Mouse (Mus musculus) liver, embryonic 14.5 days (tissue): ENCODE data around the gene Pgd. TPM values are rescaled to one million over a fixed set of nuclear protein-coding genes. Genes with fewer than 3 reads are reported as not detected.
"Not testable (repeated sequence)": the region's sequence is repeated elsewhere in the genome, so short reads cannot be mapped to it uniquely, and the experiment has no call there.

ENCODE experiments used
- ATAC-seq: fragments of 200-750 bp; cut with Nextera tagmentation; 2 replicates; pipeline ENCODE4 v1.8.0; 2017; ENCODE audit warnings: moderate number of reproducible peaks, mild to moderate bottlenecking, moderate library complexity; ENCODE audit not compliant: insufficient read depth
- DNase-seq, 3 experiments: peaks; one replicate each; pipeline ENCODE4 v3.0.0-alpha.2; 2012 to 2013; ENCODE audit warnings: low read depth in 3 of 3, low spot score in 3 of 3
- H3K27ac ChIP-seq: fragments of 300-500 bp; sonication (generic); 2 replicates; pipeline ENCODE4 v1.5.1; 2014; ENCODE audit warnings: moderate library complexity, mild to moderate bottlenecking, control low read depth, inconsistent platforms
- H3K27me3 ChIP-seq: fragments of 300-500 bp; sonication (generic); 2 replicates; pipeline ENCODE4 v1.6.1; 2014; ENCODE audit warnings: mild to moderate bottlenecking, low read length, moderate library complexity; ENCODE audit not compliant: control insufficient read depth, insufficient read depth
- H3K36me3 ChIP-seq: fragments of 300-500 bp; sonication (generic); replicated peaks from 2 replicates; pipeline ENCODE4 v1.6.1; 2014; ENCODE audit warnings: low read depth; ENCODE audit not compliant: control insufficient read depth, insufficient read depth
- H3K4me1 ChIP-seq, 2 experiments: fragments of 200-500 bp in 1 of 2; fragments of 300-500 bp in 1 of 2; sonication (generic) in 1 of 2; replicated peaks; 2 replicates each; pipeline ENCODE4 v1.6.1; 2012 to 2014; ENCODE audit warnings: antibody characterized with exemption in 1 of 2, inconsistent platforms in 1 of 2, low read length in 1 of 2; ENCODE audit not compliant: control insufficient read depth in 2 of 2, insufficient read depth in 2 of 2
- H3K4me2 ChIP-seq: fragments of 300-500 bp; sonication (generic); 2 replicates; pipeline ENCODE4 v1.6.1; 2014; ENCODE audit warnings: low read depth, mild to moderate bottlenecking, control low read depth, moderate library complexity
- H3K4me3 ChIP-seq, 2 experiments: fragments of 200-500 bp in 1 of 2; fragments of 300-500 bp in 1 of 2; sonication (generic) in 1 of 2; 2 replicates each; pipeline ENCODE4 v1.5.1; 2012 to 2014; ENCODE audit warnings: low read depth in 2 of 2, low read length in 2 of 2, mild to moderate bottlenecking in 2 of 2, control low read depth in 1 of 2, inconsistent platforms in 1 of 2, moderate library complexity in 1 of 2; ENCODE audit not compliant: insufficient read depth in 1 of 2
- H3K9ac ChIP-seq: fragments of 300-500 bp; sonication (generic); replicated peaks from 2 replicates; pipeline ENCODE4 v1.6.1; 2014; ENCODE audit warnings: mild to moderate bottlenecking, control low read depth, moderate library complexity
- H3K9me3 ChIP-seq: fragments of 300-500 bp; sonication (generic); 2 replicates; pipeline ENCODE4 v1.6.1; 2016; ENCODE audit warnings: low read length, mixed read lengths; ENCODE audit not compliant: control insufficient read depth
- CTCF ChIP-seq: IDR thresholded peaks from 2 replicates; pipeline ENCODE4 v1.5.1; 2016; ENCODE audit warnings: antibody characterized with exemption, low read depth, control low read depth
- EP300 ChIP-seq: IDR thresholded peaks from 2 replicates; pipeline ENCODE4 v1.6.1; 2016; ENCODE audit warnings: antibody characterized with exemption, low read depth
- WGBS: fragments of 180-500 bp; shearing (Covaris S2); extraction: QIAGEN DNeasy Blood & Tissue Kit; methylation state at CpG from one replicate; pipeline ENCODE4 v1.1.7; 2014; ENCODE audit not compliant: insufficient replicate concordance; 5-methylcytosine and 5-hydroxymethylcytosine counted together
- polyA plus RNA-seq, 2 experiments: library from polyadenylated mRNA; depleted of rRNA in 1 of 2; stranded (reverse) in 1 of 2; unstranded in 1 of 2; fragments of >200 nt; fragmentation: Nextera tagmentation in 1 of 2; extraction: Ambion mirVana in 1 of 2; gene quantifications; 2 replicates each; pipeline versions ENCODE4 v1.2.1 to v1.2.3; 2012 to 2014

Gene Pgd
- polyA plus RNA-seq, 2 experiments: 25.5 to 44.6 TPM

- no peaks in the 10 kb centered on the region for H3K36me3 ChIP-seq
- H3K4me3 ChIP-seq: no peak overlapping the region
- H3K27me3 ChIP-seq: no peaks in the 10 kb centered on the region
- H3K4me2 ChIP-seq: no peak overlapping the region
- DNase-seq (no peak), ATAC-seq (no peak)
- no peak overlapping the region for H3K27ac ChIP-seq
- no peak for TF ChIP-seq CTCF
- no peak for TF ChIP-seq EP300
- H3K9me3 ChIP-seq: no peaks in the 10 kb centered on the region
- no peak overlapping the region for H3K9ac ChIP-seq
- H3K4me1 ChIP-seq: peaks cover 8 to 12% of the 10 kb centered on the region in 2 experiments
- WGBS: 67% methylated on average over 3 of the region's 3 CpGs
Measured at GRCm38 (mm10) chr4:149101456-149101855, 65.1 kb downstream of the Pgd start.

GRCm38 (mm10) chr4:149100449-149100848, 66.1 kb downstream of the Pgd start:
- not testable (repeated sequence) for H3K27ac ChIP-seq, H3K4me3 ChIP-seq, H3K27me3 ChIP-seq, H3K9ac ChIP-seq, ATAC-seq, DNase-seq, H3K9me3 ChIP-seq, H3K36me3 ChIP-seq
- peak overlapping the region; percentile 74; the same call in 1 of the 2 replicates for H3K4me2 ChIP-seq
- peaks cover 8 to 17% of the 10 kb centered on the region in 2 experiments for H3K4me1 ChIP-seq
- 75% methylated on average over 12 of the region's 12 CpGs for WGBS

Other genes starting within 250 kb of the Pgd start
- 11.4 and 12.2 TPM in 2 replicates for gene Pex14, start 66.9 kb downstream of the Pgd start, polyA plus RNA-seq (2012; rRNA removed)
- gene Pex14, start 66.9 kb downstream of the Pgd start, polyA plus RNA-seq (2014; fragmentation: Nextera tagmentation; extraction: Ambion mirVana): 14.9 and 15.4 TPM in 2 replicates
- gene Dffa, start 62.6 kb downstream of the Pgd start, polyA plus RNA-seq (2012; rRNA removed): 11.2 and 13.1 TPM in 2 replicates
- gene Dffa, start 62.6 kb downstream of the Pgd start, polyA plus RNA-seq (2014; fragmentation: Nextera tagmentation; extraction: Ambion mirVana): 13.2 and 13.6 TPM in 2 replicates
- gene Cort, start 40.0 kb downstream of the Pgd start, polyA plus RNA-seq (2012; rRNA removed): not detected in 2 replicates
- gene Cort, start 40.0 kb downstream of the Pgd start, polyA plus RNA-seq (2014; fragmentation: Nextera tagmentation; extraction: Ambion mirVana): not detected in 2 replicates
- 7.6 and 12.3 TPM in 2 replicates for gene Cenps, start 29.1 kb downstream of the Pgd start, polyA plus RNA-seq (2012; rRNA removed)
- gene Cenps, start 29.1 kb downstream of the Pgd start, polyA plus RNA-seq (2014; fragmentation: Nextera tagmentation; extraction: Ambion mirVana): 17.3 and 18.0 TPM in 2 replicates
- gene Kif1b, start 140.9 kb upstream of the Pgd start, polyA plus RNA-seq (2012; rRNA removed): 3.6 and 4.3 TPM in 2 replicates
- 4.6 and 4.8 TPM in 2 replicates for gene Kif1b, start 140.9 kb upstream of the Pgd start, polyA plus RNA-seq (2014; fragmentation: Nextera tagmentation; extraction: Ambion mirVana)